Mouse (Mus musculus) olfactory bulb, adult 2 months (tissue): ENCODE data around the gene Ssr3.

Experiments
- CTCF ChIP-seq: fragments of 200-500 bp; IDR thresholded peaks from 2 replicates; pipeline ENCODE4 v1.5.1; 2012; ENCODE audit warnings: low read depth, mild to moderate bottlenecking, low read length, moderate library complexity; ENCODE audit not compliant: insufficient read depth
- POLR2A ChIP-seq: fragments of 200-500 bp; IDR thresholded peaks from 2 replicates; pipeline ENCODE4 v1.6.1; 2012; ENCODE audit warnings: mild to moderate bottlenecking, low read depth, low read length, moderate library complexity; ENCODE audit not compliant: insufficient read depth

DNA sequence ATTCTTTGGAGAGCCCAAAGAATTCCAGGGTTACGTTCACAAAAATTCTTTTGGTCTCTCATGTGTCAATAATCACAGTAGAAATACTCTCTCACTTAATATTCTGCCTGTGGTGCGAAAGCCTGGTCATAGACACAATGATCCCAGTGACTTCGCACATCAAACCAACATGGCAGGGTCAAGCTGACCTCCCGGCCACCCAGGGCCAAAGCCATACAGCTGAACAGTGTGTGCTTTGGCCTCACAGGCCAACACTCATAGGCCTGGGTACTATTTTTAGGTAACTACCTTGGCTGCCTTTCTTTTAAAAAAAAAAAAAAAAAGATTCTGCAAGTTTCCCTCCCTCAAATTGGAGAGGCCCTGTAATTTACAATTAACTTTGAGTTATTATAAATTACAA is 11.3 kb downstream of the Ssr3 start:
- TF ChIP-seq CTCF (no peak), POLR2A (no peak)
